ENCODE assay signal across 15 mouse cellular contexts in genomic region chr5:22596981-22597380, GRCm38 (mm10).
"Had no signal": no experiment of that assay in that cellular context is flagged by ENCODE, and none has a peak within 500 bp of the region (broad histone marks: within the 10 kb centered on the region; RNA-seq: fewer than 3 reads in every experiment).

No protein-coding gene starts in this region.

- ATAC-seq: liver, embryonic 12.5 days; midbrain, embryonic 15.5 days had no signal

- DNase-seq: kidney, adult 2 months; kidney, postnatal 25 days; layer of hippocampus, postnatal 36 days; liver; lung, adult 18-20 months; lung, postnatal 10 days; lung, postnatal 36 days; right cerebral cortex, adult 18-20 months; right cerebral cortex, postnatal 14 days; right cerebral cortex, postnatal 4 days; thymus, adult 2 months; thymus, postnatal 14 days; thymus, postnatal 4 days had no signal
